Comparison of ENCODE assay signal across 9 mouse cellular contexts in genomic region chr11:116725031-116725948, GRCm38 (mm10). TPM values are rescaled to one million over a fixed set of nuclear protein-coding genes. Genes with fewer than 3 reads are reported as not detected.
DNase-seq lines count a peak whose midpoint lies in the region; ATAC-seq lines count a peak whose summit lies in the region.
"Had no signal": no experiment of that assay in that cellular context is flagged by ENCODE, and none has a peak within 500 bp of the region (broad histone marks: within the 10 kb centered on the region; RNA-seq: fewer than 3 reads in every experiment).

No protein-coding gene starts in this region.

- H3K9ac ChIP-seq in kidney, embryonic 15.5 days: no peak overlapping the region
- H3K9ac ChIP-seq in embryonic facial prominence, embryonic 13.5 days: no peak overlapping the region
- 0 out of 2 replicates have a peak overlapping the region, but pooled peaks have one; percentile 9 for H3K9ac ChIP-seq in midbrain, embryonic 14.5 days (replicated peaks; ENCODE audit: low read length)

- ATAC-seq in kidney, embryonic 15.5 days (replicated peaks; ENCODE audit: low FRiP score): no peak
- no peak for ATAC-seq in embryonic facial prominence, embryonic 13.5 days (ENCODE audit: insufficient number of reproducible peaks, insufficient read depth, low FRiP score, low TSS enrichment, low read depth)
- no peak for ATAC-seq in midbrain, embryonic 14.5 days (ENCODE audit: low FRiP score, low TSS enrichment)

- no peaks in the 10 kb centered on the region for H3K36me3 ChIP-seq in kidney, embryonic 15.5 days
- H3K36me3 ChIP-seq in embryonic facial prominence, embryonic 13.5 days: no peaks in the 10 kb centered on the region
- no peaks in the 10 kb centered on the region for H3K36me3 ChIP-seq in midbrain, embryonic 14.5 days (ENCODE audit: control insufficient read depth, insufficient read depth, low read length)

- H3K9me3 ChIP-seq in kidney, embryonic 15.5 days (replicated peaks): no peaks in the 10 kb centered on the region; the same call in 1 of the 2 replicates
- H3K9me3 ChIP-seq in embryonic facial prominence, embryonic 13.5 days: 0 out of 2 replicates have a peak, but pooled peaks cover 3% of the 10 kb centered on the region
- no peaks in the 10 kb centered on the region; the same call in 1 of the 2 replicates for H3K9me3 ChIP-seq in midbrain, embryonic 14.5 days (ENCODE audit: control insufficient read depth, low read length)

- H3K4me3 ChIP-seq in kidney, embryonic 15.5 days (replicated peaks): peak overlapping the region; percentile 14; the same call in 1 of the 2 replicates
- H3K4me3 ChIP-seq in embryonic facial prominence, embryonic 13.5 days: peak overlapping the region; percentile 13; the same call in 1 of the 2 replicates
- H3K4me3 ChIP-seq in midbrain, embryonic 14.5 days (replicated peaks; ENCODE audit: low read depth, low read length): peak overlapping the region; percentile 15

- H3K27ac ChIP-seq in kidney, embryonic 15.5 days: peak overlapping the region; percentile 63; the same call in 1 of the 2 replicates
- H3K27ac ChIP-seq in embryonic facial prominence, embryonic 13.5 days: no peak overlapping the region
- no peak overlapping the region for H3K27ac ChIP-seq in midbrain, embryonic 14.5 days (replicated peaks; ENCODE audit: low read depth, low read length)

- peaks cover 8% of the 10 kb centered on the region; the same call in 1 of the 2 replicates for H3K4me1 ChIP-seq in kidney, embryonic 15.5 days
- H3K4me1 ChIP-seq in embryonic facial prominence, embryonic 13.5 days: peaks cover 14% of the 10 kb centered on the region; the same call in 1 of the 2 replicates
- no peaks in the 10 kb centered on the region for H3K4me1 ChIP-seq in midbrain, embryonic 14.5 days (ENCODE audit: control insufficient read depth, insufficient read depth, low read length)

- DNase-seq in kidney, adult 18-20 months: no peak
- DNase-seq in R1 (ENCODE audit: low read depth, low spot score): peak; percentile 99
- DNase-seq in midbrain, embryonic 14.5 days: peak; percentile 73
- no peak for DNase-seq in urinary bladder, adult 18-20 months (ENCODE audit: low spot score in 2 of 2)
- no peak for DNase-seq in gastrocnemius, adult 8-10 months (ENCODE audit: low spot score in 2 of 2)
- DNase-seq in right cerebral cortex, postnatal 4 days: no peak

- 40% methylated on average over 27 of the region's 27 CpGs for WGBS in kidney, embryonic 15.5 days
- 38% methylated on average over 27 of the region's 27 CpGs for WGBS in embryonic facial prominence, embryonic 13.5 days
- 27% methylated on average over 27 of the region's 27 CpGs for WGBS in midbrain, embryonic 14.5 days

- H3K4me2 ChIP-seq in kidney, embryonic 15.5 days: peak overlapping the region; percentile 34
- H3K4me2 ChIP-seq in embryonic facial prominence, embryonic 13.5 days: peak overlapping the region; percentile 28
- peak overlapping the region; percentile 45 for H3K4me2 ChIP-seq in midbrain, embryonic 14.5 days (ENCODE audit: low read length)

- no peaks in the 10 kb centered on the region for H3K27me3 ChIP-seq in kidney, embryonic 15.5 days
- no peaks in the 10 kb centered on the region for H3K27me3 ChIP-seq in embryonic facial prominence, embryonic 13.5 days
- no peaks in the 10 kb centered on the region for H3K27me3 ChIP-seq in midbrain, embryonic 14.5 days (ENCODE audit: control insufficient read depth, insufficient read depth, low read length)

RNA-seq across cellular contexts. Expression of gene St6galnac1, which starts 50.0 kb away (rescaled TPM):
- not detected in 2 replicates for polyA plus RNA-seq in kidney, embryonic 15.5 days (2015; fragmentation: Nextera tagmentation; extraction: Ambion mirVana)
- polyA plus RNA-seq in embryonic facial prominence, embryonic 13.5 days (2015; fragmentation: Nextera tagmentation; extraction: Ambion mirVana): not detected in 2 replicates
- polyA plus RNA-seq in midbrain, embryonic 14.5 days (2014; fragmentation: Nextera tagmentation; extraction: Ambion mirVana): not detected in 2 replicates
- not detected for total RNA-seq in gastrocnemius, adult 8-10 months (2022)
- polyA plus RNA-seq: intestine, embryonic 14.5 days had no signal

Comparison
In these comparisons a context has a peak if more than half of its experiments do, and no peak if none do; other contexts are left out.
1. DNase-seq: peak in R1 (single experiment) and midbrain, embryonic 14.5 days (single experiment); none in kidney, adult 18-20 months (single experiment), urinary bladder, adult 18-20 months (0 of 2), gastrocnemius, adult 8-10 months (0 of 2) and right cerebral cortex, postnatal 4 days (single experiment).
2. Peak in every context shown above with its lines, with median percentiles within 50 percentile points of each other: H3K4me2 ChIP-seq and H3K4me3 ChIP-seq.